Mouse (Mus musculus): Measurements from ENCODE around the gene Samd4b.

Samd4b gene

GRCm38 (mm10) chr7:28505585-28505984 lies 92.4 kb downstream of the Samd4b start:
- no peak for DNase-seq (ENCODE audit: low spot score in 2 of 2)

GRCm38 (mm10) chr7:28495426-28495825 lies 102.5 kb downstream of the Samd4b start:
- DNase-seq (ENCODE audit: low spot score in 2 of 2) = no peak

GRCm38 (mm10) chr7:28492310-28492709 lies 105.6 kb downstream of the Samd4b start:
- DNase-seq (ENCODE audit: low spot score in 2 of 2) = no peak

- DNase-seq (ENCODE audit: low spot score in 2 of 2) = no peak
Measured at GRCm38 (mm10) chr7:28490903-28491302, 107.0 kb downstream of the Samd4b start.

GRCm38 (mm10) chr7:28490410-28490809 lies 107.5 kb downstream of the Samd4b start:
- DNase-seq (ENCODE audit: low spot score in 2 of 2) = peak in 1 of 2 experiments; percentile 47

GRCm38 (mm10) chr7:28488030-28488491 lies 109.9 kb downstream of the Samd4b start:
- peak in 1 of 2 experiments; percentile 36 for DNase-seq (ENCODE audit: low spot score in 2 of 2)

GRCm38 (mm10) chr7:28484192-28484591 lies 113.8 kb downstream of the Samd4b start:
- no peak for DNase-seq (ENCODE audit: low spot score in 2 of 2)

- no peak for DNase-seq (ENCODE audit: low spot score in 2 of 2)
Measured at GRCm38 (mm10) chr7:28482854-28483253, 115.1 kb downstream of the Samd4b start.

- DNase-seq (ENCODE audit: low spot score in 2 of 2) = no peak
Measured at GRCm38 (mm10) chr7:28478854-28479253, 119.1 kb downstream of the Samd4b start.

- DNase-seq (ENCODE audit: low spot score in 2 of 2) = no peak
Measured at GRCm38 (mm10) chr7:28477363-28477762, 120.6 kb downstream of the Samd4b start.

- DNase-seq (ENCODE audit: low spot score in 2 of 2) = no peak
Measured at GRCm38 (mm10) chr7:28476191-28476590, 121.8 kb downstream of the Samd4b start.

GRCm38 (mm10) chr7:28467213-28467751 lies 130.7 kb downstream of the Samd4b start:
- peak in 1 of 2 experiments; percentile 38 for DNase-seq (ENCODE audit: low spot score in 2 of 2)

- DNase-seq (ENCODE audit: low spot score in 2 of 2) = peak in 1 of 2 experiments; percentile 39
Measured at GRCm38 (mm10) chr7:28466721-28467212, 131.2 kb downstream of the Samd4b start.

GRCm38 (mm10) chr7:28464416-28465212 lies 133.3 kb downstream of the Samd4b start:
- DNase-seq (ENCODE audit: low spot score in 2 of 2) = peak; percentile 94 to 96

GRCm38 (mm10) chr7:28462769-28463168 lies 135.2 kb downstream of the Samd4b start:
- DNase-seq (ENCODE audit: low spot score in 2 of 2) = no peak

GRCm38 (mm10) chr7:28460361-28460760 lies 137.6 kb downstream of the Samd4b start:
- no peak for DNase-seq (ENCODE audit: low spot score in 2 of 2)

GRCm38 (mm10) chr7:28452361-28453005 lies 145.5 kb downstream of the Samd4b start:
- DNase-seq (ENCODE audit: low spot score in 2 of 2) = peak; percentile 45 to 47

GRCm38 (mm10) chr7:28451531-28452360 lies 146.2 kb downstream of the Samd4b start, which contains the start of gene Lrfn1:
Gene Lrfn1 (plus strand): TSS chr7:28451980.
- DNase-seq (ENCODE audit: low spot score in 2 of 2) = peak; percentile 51 to 52

GRCm38 (mm10) chr7:28447865-28448820 lies 149.8 kb downstream of the Samd4b start:
- DNase-seq (ENCODE audit: low spot score in 2 of 2) = no peak

GRCm38 (mm10) chr7:28447101-28447830 lies 150.7 kb downstream of the Samd4b start:
- DNase-seq (ENCODE audit: low spot score in 2 of 2) = no peak

All from right cerebral cortex, postnatal 10 days (tissue).